Mouse (Mus musculus) lung, adult 2 months (tissue): Measurements from ENCODE around the gene Pkm.

Experiments
- CTCF ChIP-seq: fragments of 200-500 bp; IDR thresholded peaks from 2 replicates; pipeline ENCODE4 v1.5.1; 2011; ENCODE audit warnings: mild to moderate bottlenecking, low read length, control low read depth; ENCODE audit not compliant: insufficient read depth
- POLR2A ChIP-seq: fragments of 200-500 bp; IDR thresholded peaks from 2 replicates; pipeline ENCODE4 v1.6.1; 2011; ENCODE audit warnings: low read depth, mild to moderate bottlenecking, control low read depth, low read length, borderline replicate concordance; ENCODE audit errors: extremely low read depth

DNA sequence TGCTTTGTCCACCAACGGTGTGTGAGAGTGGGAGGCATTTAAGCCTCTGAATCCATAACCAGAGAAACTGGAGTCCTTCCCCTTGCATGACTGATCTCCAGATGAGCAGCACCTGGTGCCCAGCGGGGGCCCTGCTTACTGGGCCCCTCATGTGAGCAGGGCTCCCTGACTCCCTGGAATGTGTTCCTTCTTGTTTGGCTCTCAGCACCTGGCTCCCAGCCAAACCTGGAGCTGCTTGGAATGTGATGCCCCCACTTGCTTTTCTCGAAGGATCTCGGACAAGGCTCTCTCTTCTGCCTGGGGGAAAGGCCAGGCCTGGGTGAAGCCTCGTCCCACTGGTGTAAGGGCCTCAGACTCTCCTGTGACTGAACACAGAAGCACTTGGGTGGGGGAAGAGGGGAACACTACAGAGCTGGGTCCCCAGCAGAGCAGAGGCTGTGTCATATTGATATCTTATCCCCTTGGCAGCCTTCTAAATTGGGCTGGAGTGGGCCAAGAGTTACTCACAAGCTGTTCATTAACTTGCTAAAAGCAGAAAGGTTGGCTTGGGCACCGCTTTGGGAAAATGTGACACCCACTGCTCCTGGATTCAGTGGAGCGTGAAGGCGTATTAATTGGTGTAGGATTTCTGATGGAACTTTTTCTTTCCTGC, 67.7 kb downstream of the Pkm start:
- TF ChIP-seq CTCF (no peak), POLR2A (no peak)
